Mouse (Mus musculus) CD4-positive helper T cell, adult 2 months (primary cell): Measurements from ENCODE around the gene Ccdc69.
"Not testable (repeated sequence)": the region's sequence is repeated elsewhere in the genome, so short reads cannot be mapped to it uniquely, and the experiment has no call there.

Experiments used
- DNase-seq: peaks from one replicate; pipeline ENCODE4 v3.0.0-alpha.2; 2012; ENCODE audit warnings: low read depth, missing footprints, low spot score

The Ccdc69 gene

GRCm38 (mm10) chr11:55077331-55078231 is at the start of gene Ccdc69:
Ccdc69 (minus strand) TSS chr11:55078131.
- peak; percentile 83 for DNase-seq

GRCm38 (mm10) chr11:55126663-55127062 is 48.7 kb upstream of the Ccdc69 start:
- DNase-seq: no peak

- peak; percentile 39 for DNase-seq
These were observed 43.5 kb upstream of the Ccdc69 start for GRCm38 (mm10) chr11:55121430-55121829.

- DNase-seq: peak; percentile 83
These were observed 42.9 kb upstream of the Ccdc69 start for GRCm38 (mm10) chr11:55120821-55121271.

- no peak for DNase-seq
These were observed 42.3 kb upstream of the Ccdc69 start for GRCm38 (mm10) chr11:55120279-55120678.

GRCm38 (mm10) chr11:55117031-55117430 is 39.1 kb upstream of the Ccdc69 start:
- no peak for DNase-seq

- DNase-seq: no peak
These were observed 38.1 kb upstream of the Ccdc69 start for GRCm38 (mm10) chr11:55116004-55116403.

GRCm38 (mm10) chr11:55114291-55114690 is 36.4 kb upstream of the Ccdc69 start:
- no peak for DNase-seq

- not testable (repeated sequence) for DNase-seq
These were observed 35.9 kb upstream of the Ccdc69 start for GRCm38 (mm10) chr11:55113861-55114250.

- DNase-seq: peak; percentile 51
These were observed 35.4 kb upstream of the Ccdc69 start for GRCm38 (mm10) chr11:55113209-55113860.

GRCm38 (mm10) chr11:55110566-55111169 is 32.7 kb upstream of the Ccdc69 start:
- no peak for DNase-seq

GRCm38 (mm10) chr11:55109521-55110300 is 31.8 kb upstream of the Ccdc69 start:
- no peak for DNase-seq

GRCm38 (mm10) chr11:55106636-55107035 is 28.7 kb upstream of the Ccdc69 start:
- DNase-seq: no peak

- DNase-seq: no peak
These were observed 27.5 kb upstream of the Ccdc69 start for GRCm38 (mm10) chr11:55105389-55105788.

- DNase-seq: no peak
These were observed 25.3 kb upstream of the Ccdc69 start for GRCm38 (mm10) chr11:55103229-55103628.

- peak; percentile 24 for DNase-seq
These were observed 24.1 kb upstream of the Ccdc69 start for GRCm38 (mm10) chr11:55102015-55102414.

- no peak for DNase-seq
These were observed 21.9 kb upstream of the Ccdc69 start for GRCm38 (mm10) chr11:55099868-55100267.

GRCm38 (mm10) chr11:55099019-55099771 is 21.3 kb upstream of the Ccdc69 start:
- DNase-seq: no peak

- DNase-seq: no peak
These were observed 20.4 kb upstream of the Ccdc69 start for GRCm38 (mm10) chr11:55098189-55098915.
